Mouse (Mus musculus): ENCODE data around the gene Fam163a. TPM values are rescaled to one million over a fixed set of nuclear protein-coding genes. Genes with fewer than 3 reads are reported as not detected.
A peak's percentile ranks its signal among the peaks of the same experiment; 100 is the strongest.

The Fam163a gene
- total and polyA plus RNA-seq, 2 experiments from 2014 or later, result 3.5 to 3.7 TPM

- 97% methylated on average over 2 of the region's 2 CpGs for WGBS
- no peaks in the 10 kb centered on the region for H3K27me3 ChIP-seq (ENCODE audit: insufficient read depth, low read length)
- no peak overlapping the region for H3K4me3 ChIP-seq (ENCODE audit: low read length)
- no peaks in the 10 kb centered on the region for H3K9me3 ChIP-seq (ENCODE audit: low read length)
- ATAC-seq (no peak), DNase-seq (ENCODE audit: low spot score) (no peak)
- no peaks in the 10 kb centered on the region for H3K36me3 ChIP-seq (ENCODE audit: insufficient read depth, low read length)
- no peak overlapping the region for H3K4me2 ChIP-seq (ENCODE audit: low read depth, low read length)
- TF ChIP-seq CTCF (IDR thresholded peaks at IDR 0.05; ENCODE audit: low read depth), result no peak
- no peak overlapping the region for H3K9ac ChIP-seq (replicated peaks; ENCODE audit: low read length)
- H3K4me1 ChIP-seq (ENCODE audit: insufficient read depth, low read length), result no peaks in the 10 kb centered on the region
- H3K27ac ChIP-seq, result no peak overlapping the region
Measured at GRCm38 (mm10) chr1:156103763-156104162, 101.1 kb downstream of the Fam163a start.

GRCm38 (mm10) chr1:156091811-156092210 lies 113.0 kb downstream of the Fam163a start:
- Histone ChIP-seq H3K27me3 (ENCODE audit: insufficient read depth, low read length) (no peaks in the 10 kb centered on the region), H3K4me2 (ENCODE audit: low read depth, low read length) (no peak overlapping the region), H3K27ac (no peak overlapping the region), H3K9me3 (ENCODE audit: low read length) (no peaks in the 10 kb centered on the region), H3K9ac (replicated peaks; ENCODE audit: low read length) (no peak overlapping the region), H3K4me3 (ENCODE audit: low read length) (no peak overlapping the region), H3K36me3 (ENCODE audit: insufficient read depth, low read length) (no peaks in the 10 kb centered on the region), H3K4me1 (ENCODE audit: insufficient read depth, low read length) (no peaks in the 10 kb centered on the region)
- 87% methylated on average over 4 of the region's 4 CpGs for WGBS
- no peak for TF ChIP-seq CTCF (IDR thresholded peaks at IDR 0.05; ENCODE audit: low read depth)
- no peak for DNase-seq (ENCODE audit: low spot score)
- no peak for ATAC-seq

GRCm38 (mm10) chr1:156090042-156090441 lies 114.8 kb downstream of the Fam163a start:
- Histone ChIP-seq H3K4me1 (ENCODE audit: insufficient read depth, low read length) (no peaks in the 10 kb centered on the region), H3K9ac (replicated peaks; ENCODE audit: low read length) (no peak overlapping the region), H3K4me2 (ENCODE audit: low read depth, low read length) (no peak overlapping the region), H3K4me3 (ENCODE audit: low read length) (no peak overlapping the region), H3K36me3 (ENCODE audit: insufficient read depth, low read length) (no peaks in the 10 kb centered on the region), H3K9me3 (ENCODE audit: low read length) (no peaks in the 10 kb centered on the region), H3K27me3 (ENCODE audit: insufficient read depth, low read length) (no peaks in the 10 kb centered on the region), H3K27ac (no peak overlapping the region)
- DNase-seq (ENCODE audit: low spot score), result peak; percentile 27
- WGBS, result 34% methylated on average over 4 of the region's 4 CpGs
- ATAC-seq, result 0 out of 2 replicates have a peak, but pooled peaks have one; percentile 21
- TF ChIP-seq CTCF (IDR thresholded peaks at IDR 0.05; ENCODE audit: low read depth), result no peak

- 71% methylated on average over 8 of the region's 8 CpGs for WGBS
- Histone ChIP-seq H3K27ac (no peak overlapping the region), H3K4me1 (ENCODE audit: insufficient read depth, low read length) (no peaks in the 10 kb centered on the region)
Measured at GRCm38 (mm10) chr1:156089561-156089960, 115.3 kb downstream of the Fam163a start.

GRCm38 (mm10) chr1:156087586-156087985 lies 117.2 kb downstream of the Fam163a start:
- ATAC-seq (no peak), DNase-seq (ENCODE audit: low spot score) (no peak)
- no peak for TF ChIP-seq CTCF (IDR thresholded peaks at IDR 0.05; ENCODE audit: low read depth)
- Histone ChIP-seq H3K4me1 (ENCODE audit: insufficient read depth, low read length) (no peaks in the 10 kb centered on the region), H3K4me3 (ENCODE audit: low read length) (no peak overlapping the region), H3K36me3 (ENCODE audit: insufficient read depth, low read length) (no peaks in the 10 kb centered on the region), H3K27ac (no peak overlapping the region), H3K9me3 (ENCODE audit: low read length) (no peaks in the 10 kb centered on the region), H3K27me3 (ENCODE audit: insufficient read depth, low read length) (no peaks in the 10 kb centered on the region), H3K9ac (replicated peaks; ENCODE audit: low read length) (no peak overlapping the region), H3K4me2 (ENCODE audit: low read depth, low read length) (no peak overlapping the region)
- WGBS, result 79% methylated on average over 5 of the region's 5 CpGs

More at GRCm38 (mm10) chr1:156089561-156089960, 115.3 kb downstream of the Fam163a start:
- ATAC-seq (no peak), DNase-seq (ENCODE audit: low spot score) (no peak)
- no peaks in the 10 kb centered on the region for H3K36me3 ChIP-seq (ENCODE audit: insufficient read depth, low read length)
- no peaks in the 10 kb centered on the region for H3K9me3 ChIP-seq (ENCODE audit: low read length)
- H3K27me3 ChIP-seq (ENCODE audit: insufficient read depth, low read length), result no peaks in the 10 kb centered on the region
- no peak for TF ChIP-seq CTCF (IDR thresholded peaks at IDR 0.05; ENCODE audit: low read depth)
- no peak overlapping the region for H3K4me2 ChIP-seq (ENCODE audit: low read depth, low read length)
- H3K4me3 ChIP-seq (ENCODE audit: low read length), result no peak overlapping the region
- H3K9ac ChIP-seq (replicated peaks; ENCODE audit: low read length), result no peak overlapping the region

GRCm38 (mm10) chr1:156085770-156086169 lies 119.1 kb downstream of the Fam163a start:
- TF ChIP-seq CTCF (IDR thresholded peaks at IDR 0.05; ENCODE audit: low read depth), result peak; percentile 93

GRCm38 (mm10) chr1:156084603-156085002 lies 120.2 kb downstream of the Fam163a start:
- no peak for TF ChIP-seq CTCF (IDR thresholded peaks at IDR 0.05; ENCODE audit: low read depth)
- H3K36me3 ChIP-seq (ENCODE audit: insufficient read depth, low read length), result no peaks in the 10 kb centered on the region
- H3K9ac ChIP-seq (replicated peaks; ENCODE audit: low read length), result no peak overlapping the region
- no peak overlapping the region for H3K4me2 ChIP-seq (ENCODE audit: low read depth, low read length)
- no peaks in the 10 kb centered on the region for H3K4me1 ChIP-seq (ENCODE audit: insufficient read depth, low read length)
- no peak overlapping the region for H3K4me3 ChIP-seq (ENCODE audit: low read length)
- no peaks in the 10 kb centered on the region for H3K9me3 ChIP-seq (ENCODE audit: low read length)
- no peak for DNase-seq (ENCODE audit: low spot score)
- H3K27ac ChIP-seq, result no peak overlapping the region
- ATAC-seq, result no peak
- 76% methylated on average over 3 of the region's 3 CpGs for WGBS
- H3K27me3 ChIP-seq (ENCODE audit: insufficient read depth, low read length), result no peaks in the 10 kb centered on the region

More at GRCm38 (mm10) chr1:156085770-156086169, 119.1 kb downstream of the Fam163a start:
- peak; percentile 87 for DNase-seq (ENCODE audit: low spot score)
- 50% methylated on average over 5 of the region's 5 CpGs for WGBS
- Histone ChIP-seq H3K27ac (no peak overlapping the region), H3K9me3 (ENCODE audit: low read length) (no peaks in the 10 kb centered on the region), H3K4me3 (ENCODE audit: low read length) (no peak overlapping the region), H3K27me3 (ENCODE audit: insufficient read depth, low read length) (no peaks in the 10 kb centered on the region), H3K4me2 (ENCODE audit: low read depth, low read length) (no peak overlapping the region), H3K9ac (replicated peaks; ENCODE audit: low read length) (no peak overlapping the region), H3K4me1 (ENCODE audit: insufficient read depth, low read length) (no peaks in the 10 kb centered on the region), H3K36me3 (ENCODE audit: insufficient read depth, low read length) (no peaks in the 10 kb centered on the region)
- peak; percentile 66 for ATAC-seq

Data from hindbrain, postnatal 0 days (tissue).